Mouse (Mus musculus) liver, embryonic 12.5 days (tissue): ENCODE data around the gene Nop16. TPM values are rescaled to one million over a fixed set of nuclear protein-coding genes. Genes with fewer than 3 reads are reported as not detected.
"Not testable (repeated sequence)": the region's sequence is repeated elsewhere in the genome, so short reads cannot be mapped to it uniquely, and the experiment has no call there.

Experiments
- ATAC-seq: fragments of 200-750 bp; cut with Nextera tagmentation; 2 replicates; pipeline ENCODE4 v1.8.0; 2017; ENCODE audit warnings: moderate number of reproducible peaks, mild to moderate bottlenecking, moderate library complexity
- H3K27ac ChIP-seq: fragments of 300-500 bp; sonication (generic); 2 replicates; pipeline ENCODE4 v1.5.1; 2016; ENCODE audit warnings: mild to moderate bottlenecking
- H3K27me3 ChIP-seq: fragments of 300-500 bp; sonication (generic); replicated peaks from 2 replicates; pipeline ENCODE4 v1.6.1; 2016; ENCODE audit warnings: mild to moderate bottlenecking, moderate library complexity
- H3K36me3 ChIP-seq: fragments of 300-500 bp; sonication (generic); 2 replicates; pipeline ENCODE4 v1.6.1; 2016; ENCODE audit warnings: mild to moderate bottlenecking, moderate library complexity
- H3K4me1 ChIP-seq: fragments of 300-500 bp; sonication (generic); 2 replicates; pipeline ENCODE4 v1.6.1; 2016
- H3K4me2 ChIP-seq: fragments of 300-500 bp; sonication (generic); 2 replicates; pipeline ENCODE4 v1.6.1; 2016; ENCODE audit warnings: mild to moderate bottlenecking, moderate library complexity
- H3K4me3 ChIP-seq: fragments of 300-500 bp; sonication (generic); 2 replicates; pipeline ENCODE4 v1.5.1; 2016; ENCODE audit warnings: mild to moderate bottlenecking, moderate library complexity
- H3K9ac ChIP-seq: fragments of 300-500 bp; sonication (generic); 2 replicates; pipeline ENCODE4 v1.6.1; 2016; ENCODE audit warnings: mild to moderate bottlenecking, moderate library complexity
- H3K9me3 ChIP-seq: fragments of 300-500 bp; sonication (generic); replicated peaks from 2 replicates; pipeline ENCODE4 v1.6.1; 2016; ENCODE audit warnings: mild to moderate bottlenecking, moderate library complexity
- WGBS: fragments of 180-500 bp; shearing (Covaris S2); methylation state at CpG from one replicate; pipeline ENCODE4 v1.1.7; 2016; ENCODE audit not compliant: insufficient replicate concordance; 5-methylcytosine and 5-hydroxymethylcytosine counted together
- polyA plus RNA-seq: library from polyadenylated mRNA; unstranded; fragments of >200 nt; fragmentation: Nextera tagmentation; extraction: Ambion mirVana; gene quantifications from 2 replicates; pipeline ENCODE4 v1.2.1, GENCODE M21; 2016

Nop16 gene
- 82.4 and 85.5 TPM in 2 replicates for polyA plus RNA-seq

DNA sequence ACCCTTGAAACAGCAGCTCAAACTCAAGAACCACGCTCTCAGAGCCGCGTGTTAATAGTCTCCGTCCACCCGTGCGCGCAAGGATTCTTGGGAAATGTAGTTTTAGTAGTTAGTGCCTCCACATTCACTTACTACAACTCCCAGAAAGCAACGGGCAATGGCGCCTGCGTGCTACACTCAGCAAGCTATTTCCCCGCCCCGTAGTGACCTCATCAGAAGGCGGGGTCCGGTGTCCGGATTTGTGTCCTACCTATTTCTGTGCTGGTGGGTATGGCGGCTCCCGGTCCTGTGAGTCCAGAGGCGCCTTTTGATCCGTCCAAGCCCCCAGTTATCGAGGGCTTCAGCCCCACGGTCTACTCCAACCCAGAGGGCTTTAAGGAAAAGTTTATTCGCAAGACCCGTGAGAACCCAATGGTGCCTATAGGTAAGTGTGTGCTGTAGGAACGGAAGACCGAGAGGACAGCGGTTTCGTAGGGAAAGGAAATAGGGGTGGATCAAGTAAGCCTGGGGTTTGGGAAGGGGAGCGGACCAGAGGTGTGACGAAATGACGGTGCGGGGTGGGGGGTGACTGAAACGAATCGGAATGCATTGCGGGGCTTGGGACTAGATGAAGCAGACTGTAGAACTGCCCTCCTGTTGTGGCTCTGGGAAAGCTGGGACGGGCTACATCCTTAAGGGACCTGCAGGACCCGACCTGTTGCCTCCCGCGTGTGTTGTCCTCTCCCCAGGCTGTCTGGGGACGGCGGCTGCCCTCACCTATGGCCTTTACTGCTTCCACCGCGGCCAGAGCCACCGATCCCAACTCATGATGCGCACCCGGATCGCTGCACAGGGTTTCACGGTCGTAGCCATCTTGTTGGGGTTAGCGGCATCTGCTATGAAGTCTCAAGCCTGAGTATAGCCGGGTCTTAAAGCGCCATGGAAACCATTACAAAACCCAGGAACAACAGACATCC lies at the start of gene Nop16, which contains the start of gene Higd2a:
TSS of gene Nop16 (minus strand) at position 95 of the 956 bp plus-strand sequence.
TSS of gene Higd2a (plus strand) at position 212 of the 956 bp plus-strand sequence.
- WGBS, result under 1% methylated on average over 51 of the region's 51 CpGs
- Histone ChIP-seq H3K4me2 (peak within 1 kb of the TSS; percentile 86), H3K4me1 (peaks cover 24% of the 10 kb centered on the region), H3K4me3 (peak within 1 kb of the TSS; percentile 91), H3K9me3 (no peaks in the 10 kb centered on the region), H3K27me3 (no peaks in the 10 kb centered on the region), H3K36me3 (peaks cover 53% of the 10 kb centered on the region), H3K9ac (peak within 1 kb of the TSS; percentile 91), H3K27ac (peak within 1 kb of the TSS; percentile 84)
- peak; percentile 97 for ATAC-seq

- Histone ChIP-seq H3K4me1 (no peaks in the 10 kb centered on the region; the same call in 1 of the 2 replicates), H3K36me3 (peaks cover 64% of the 10 kb centered on the region), H3K9me3 (no peaks in the 10 kb centered on the region), H3K27me3 (no peaks in the 10 kb centered on the region), H3K9ac (no peak overlapping the region), H3K27ac (no peak overlapping the region), H3K4me3 (no peak overlapping the region), H3K4me2 (no peak overlapping the region)
- no peak for ATAC-seq
- 87% methylated on average over 3 of the region's 3 CpGs for WGBS
Observed at GRCm38 (mm10) chr13:54635011-54635410, 45.1 kb upstream of the Nop16 start.

GRCm38 (mm10) chr13:54632731-54633277 lies 42.9 kb upstream of the Nop16 start:
- no peak for ATAC-seq
- WGBS, result 67% methylated on average over 3 of the region's 3 CpGs
- Histone ChIP-seq H3K9me3 (no peaks in the 10 kb centered on the region), H3K4me2 (no peak overlapping the region), H3K36me3 (peaks cover 48% of the 10 kb centered on the region), H3K27ac (0 out of 2 replicates have a peak overlapping the region, but pooled peaks have one; percentile 11), H3K4me1 (peaks cover 14% of the 10 kb centered on the region; the same call in 1 of the 2 replicates), H3K9ac (no peak overlapping the region), H3K4me3 (no peak overlapping the region), H3K27me3 (no peaks in the 10 kb centered on the region)

GRCm38 (mm10) chr13:54629128-54629527 lies 39.2 kb upstream of the Nop16 start:
- Histone ChIP-seq H3K27ac (peak overlapping the region; percentile 30; the same call in 1 of the 2 replicates), H3K36me3 (peaks cover 27% of the 10 kb centered on the region), H3K4me2 (no peak overlapping the region), H3K4me1 (peaks cover 20% of the 10 kb centered on the region; the same call in 1 of the 2 replicates), H3K27me3 (no peaks in the 10 kb centered on the region), H3K9ac (no peak overlapping the region), H3K4me3 (no peak overlapping the region), H3K9me3 (no peaks in the 10 kb centered on the region)
- ATAC-seq, result no peak
- WGBS, result 71% methylated on average over 4 of the region's 4 CpGs

DNA sequence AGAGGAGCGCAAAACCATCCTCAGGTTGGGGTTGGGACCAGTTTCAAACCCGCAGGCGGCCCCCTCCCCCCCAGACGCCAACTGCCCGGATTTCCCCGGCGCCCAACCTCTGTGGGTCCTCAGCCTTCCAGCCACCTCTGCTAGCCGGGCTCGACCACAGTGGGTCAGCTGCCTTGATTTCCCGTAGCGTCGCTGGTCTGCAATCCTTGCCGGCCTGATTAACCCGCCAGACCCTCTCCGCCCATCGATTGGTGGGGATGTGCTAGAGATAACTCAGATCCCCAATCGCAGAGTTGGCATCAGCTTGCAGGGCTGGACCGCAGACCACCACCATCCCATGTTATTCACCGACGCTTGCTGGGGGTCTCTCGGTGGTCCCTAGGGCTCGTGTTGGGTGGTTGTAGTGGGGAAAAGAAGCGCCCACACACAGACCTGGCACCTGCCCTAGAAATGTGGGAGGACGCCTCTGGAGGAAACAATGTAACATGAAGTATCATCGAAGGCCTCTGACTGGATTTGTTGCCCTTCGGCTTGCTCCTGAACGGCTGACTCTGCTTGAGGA lies 32.2 kb upstream of the Nop16 start:
- H3K9ac ChIP-seq, result peak overlapping the region; percentile 94
- H3K4me1 ChIP-seq, result peaks cover 33% of the 10 kb centered on the region
- H3K9me3 ChIP-seq, result no peaks in the 10 kb centered on the region
- H3K27me3 ChIP-seq, result peaks cover 10% of the 10 kb centered on the region
- peak overlapping the region; percentile 82 for H3K27ac ChIP-seq
- ATAC-seq, result peak; percentile 60
- peak overlapping the region; percentile 97 for H3K4me3 ChIP-seq
- H3K4me2 ChIP-seq, result peak overlapping the region; percentile 93
- 1% methylated on average over 27 of the region's 27 CpGs for WGBS
- H3K36me3 ChIP-seq, result 0 out of 2 replicates have a peak, but pooled peaks cover 7% of the 10 kb centered on the region

GRCm38 (mm10) chr13:54621155-54621932 lies 31.5 kb upstream of the Nop16 start, which contains the start of gene Faf2:
Faf2 (plus strand) TSS chr13:54621784.
- Histone ChIP-seq H3K4me3 (peak within 1 kb of the TSS; percentile 97), H3K27me3 (peaks cover 10% of the 10 kb centered on the region), H3K9me3 (no peaks in the 10 kb centered on the region), H3K27ac (peak within 1 kb of the TSS; percentile 82), H3K9ac (peak within 1 kb of the TSS; percentile 94), H3K4me2 (peak within 1 kb of the TSS; percentile 93), H3K36me3 (0 out of 2 replicates have a peak, but pooled peaks cover 7% of the 10 kb centered on the region), H3K4me1 (peaks cover 33% of the 10 kb centered on the region)
- 8% methylated on average over 44 of the region's 44 CpGs for WGBS
- peak; percentile 98 for ATAC-seq

DNA sequence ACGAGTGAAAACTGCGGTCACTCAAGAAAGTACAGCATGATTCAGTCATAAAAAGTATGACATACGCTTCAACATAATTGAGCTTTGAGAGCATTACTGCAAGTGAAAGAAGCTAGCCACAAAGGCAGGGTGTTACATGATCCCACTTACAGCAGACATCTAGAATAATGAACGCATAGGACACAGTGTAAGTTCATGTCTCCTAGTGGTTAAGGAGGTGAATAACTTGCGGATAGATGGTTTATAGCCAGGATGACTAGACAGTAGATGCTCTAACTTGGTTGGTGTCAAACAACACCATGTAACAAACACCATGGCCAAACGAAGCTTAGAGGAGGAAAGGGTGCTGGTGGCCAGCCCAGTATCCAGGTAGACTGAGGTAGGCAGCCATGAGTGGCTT lies 27.1 kb upstream of the Nop16 start:
- no peaks in the 10 kb centered on the region for H3K9me3 ChIP-seq
- no peaks in the 10 kb centered on the region for H3K36me3 ChIP-seq
- no peak overlapping the region for H3K27ac ChIP-seq
- peaks cover 10% of the 10 kb centered on the region for H3K27me3 ChIP-seq
- no peak overlapping the region for H3K9ac ChIP-seq
- WGBS, result 61% methylated on average over 6 of the region's 6 CpGs
- no peak overlapping the region for H3K4me2 ChIP-seq
- ATAC-seq, result no peak
- no peak overlapping the region for H3K4me3 ChIP-seq
- peaks cover 8% of the 10 kb centered on the region for H3K4me1 ChIP-seq

- no peak for ATAC-seq
Observed at GRCm38 (mm10) chr13:54616307-54616706, 26.4 kb upstream of the Nop16 start.

DNA sequence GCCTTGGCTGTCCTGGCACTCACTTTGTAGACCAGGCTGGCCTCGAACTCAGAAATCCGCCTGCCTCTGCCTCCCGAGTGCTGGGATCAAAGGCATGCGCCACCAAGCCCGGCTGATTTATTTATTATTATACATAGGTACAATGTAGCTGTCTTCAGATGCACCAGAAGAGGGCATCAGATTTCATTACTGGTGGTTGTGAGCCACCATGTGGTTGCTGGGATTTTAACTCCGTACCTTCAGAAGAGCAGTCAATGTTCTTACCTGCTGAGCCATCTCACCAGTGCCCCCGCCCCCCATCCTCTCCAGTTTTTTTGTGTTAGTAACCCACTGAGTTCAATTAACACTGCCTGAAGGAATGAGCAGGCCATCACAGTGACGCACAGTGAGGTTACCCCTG lies 23.3 kb upstream of the Nop16 start:
- H3K9me3 ChIP-seq, ATAC-seq, H3K9ac ChIP-seq, H3K4me3 ChIP-seq, H3K36me3 ChIP-seq, H3K27me3 ChIP-seq, H3K4me2 ChIP-seq, H3K27ac ChIP-seq: not testable (repeated sequence)
- H3K4me1 ChIP-seq, result peaks cover 34% of the 10 kb centered on the region
- WGBS, result 79% methylated on average over 8 of the region's 8 CpGs

More at GRCm38 (mm10) chr13:54616307-54616706, 26.4 kb upstream of the Nop16 start:
- no peak overlapping the region for H3K9ac ChIP-seq
- H3K9me3 ChIP-seq, result no peaks in the 10 kb centered on the region
- no peak overlapping the region for H3K27ac ChIP-seq
- H3K36me3 ChIP-seq, result no peaks in the 10 kb centered on the region
- peaks cover 10% of the 10 kb centered on the region for H3K27me3 ChIP-seq
- no peak overlapping the region for H3K4me2 ChIP-seq
- WGBS, result 74% methylated on average over 8 of the region's 8 CpGs
- H3K4me3 ChIP-seq, result no peak overlapping the region
- peaks cover 12% of the 10 kb centered on the region for H3K4me1 ChIP-seq

GRCm38 (mm10) chr13:54610972-54611754 lies 21.3 kb upstream of the Nop16 start, which contains the start of gene Cltb:
Cltb (minus strand) TSS chr13:54611344.
- no peaks in the 10 kb centered on the region for H3K9me3 ChIP-seq
- peak within 1 kb of the TSS; percentile 83 for H3K27ac ChIP-seq
- H3K4me2 ChIP-seq, result peak within 1 kb of the TSS; percentile 95
- peak within 1 kb of the TSS; percentile 83 for H3K4me3 ChIP-seq
- peak within 1 kb of the TSS; percentile 90 for H3K9ac ChIP-seq
- WGBS, result under 1% methylated on average over 66 of the region's 66 CpGs
- H3K4me1 ChIP-seq, result peaks cover 50% of the 10 kb centered on the region
- H3K27me3 ChIP-seq, result no peaks in the 10 kb centered on the region
- peak; percentile 73 for ATAC-seq
- peaks cover 8% of the 10 kb centered on the region for H3K36me3 ChIP-seq
